In the genomic region with DNA sequence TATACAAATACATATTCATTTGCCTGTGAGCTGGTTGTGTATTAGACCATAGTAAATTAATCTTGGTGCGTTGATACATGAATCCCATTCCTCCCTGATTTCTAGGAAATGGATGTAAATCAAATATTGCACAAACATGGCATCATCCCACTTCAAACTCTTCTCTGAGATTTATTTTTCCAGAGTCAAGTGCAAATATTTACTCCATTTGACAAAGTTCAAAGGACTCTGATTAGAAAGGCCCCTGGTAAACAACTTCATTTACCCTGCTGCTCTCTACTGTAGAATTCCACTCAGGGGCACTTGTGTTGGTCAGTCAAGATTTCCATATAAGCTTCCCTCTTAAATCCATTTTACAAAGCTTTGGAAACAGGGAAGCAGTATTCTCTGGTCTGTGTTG, we compare ENCODE assay signal across 16 mouse cellular contexts.
"Had no signal": no experiment of that assay in that cellular context is flagged by ENCODE, and none has a peak within 500 bp of the region (broad histone marks: within the 10 kb centered on the region; RNA-seq: fewer than 3 reads in every experiment).

No protein-coding gene starts in this region.

- H3K27ac ChIP-seq: midbrain, embryonic 10.5 days; midbrain, embryonic 12.5 days; neural tube, embryonic 13.5 days; neural tube, embryonic 15.5 days; stomach, embryonic 15.5 days had no signal

- DNase-seq: lung, adult 18-20 months; lung, embryonic 14.5 days; lung, postnatal 10 days; lung, postnatal 4 days; midbrain, embryonic 14.5 days; right cerebral cortex, postnatal 14 days; thymus, adult 18-20 months; thymus, postnatal 14 days; thymus, postnatal 36 days had no signal

- H3K9ac ChIP-seq: lung, embryonic 14.5 days; midbrain, embryonic 12.5 days; neural tube, embryonic 13.5 days; neural tube, embryonic 15.5 days; stomach, embryonic 15.5 days had no signal

- H3K36me3 ChIP-seq: midbrain, embryonic 10.5 days; midbrain, embryonic 12.5 days; neural tube, embryonic 13.5 days; neural tube, embryonic 15.5 days; stomach, embryonic 15.5 days had no signal

- H3K9me3 ChIP-seq: midbrain, embryonic 10.5 days; midbrain, embryonic 12.5 days; neural tube, embryonic 13.5 days; neural tube, embryonic 15.5 days; stomach, embryonic 15.5 days had no signal

- H3K27me3 ChIP-seq: midbrain, embryonic 12.5 days; neural tube, embryonic 13.5 days; neural tube, embryonic 15.5 days; stomach, embryonic 15.5 days had no signal

- H3K4me3 ChIP-seq: midbrain, embryonic 10.5 days; midbrain, embryonic 12.5 days; myocyte; neural tube, embryonic 13.5 days; neural tube, embryonic 15.5 days; stomach, embryonic 15.5 days had no signal

- ATAC-seq: midbrain, embryonic 16.5 days had no signal

- H3K4me2 ChIP-seq: lung, embryonic 14.5 days; midbrain, embryonic 12.5 days; neural tube, embryonic 13.5 days; neural tube, embryonic 15.5 days; stomach, embryonic 15.5 days had no signal

- H3K4me1 ChIP-seq: midbrain, embryonic 10.5 days; midbrain, embryonic 12.5 days; neural tube, embryonic 13.5 days; neural tube, embryonic 15.5 days; stomach, embryonic 15.5 days had no signal
